Mouse (Mus musculus) intestine, embryonic 14.5 days (tissue): ENCODE results near the gene Spag7. TPM values are rescaled to one million over a fixed set of nuclear protein-coding genes. Genes with fewer than 3 reads are reported as not detected.
A peak's percentile ranks its signal among the peaks of the same experiment; 100 is the strongest.

ENCODE experiments used
- ATAC-seq: fragments of 200-750 bp; cut with Nextera tagmentation; replicated peaks from 2 replicates; pipeline ENCODE4 v1.8.0; 2017; ENCODE audit warnings: low read depth, moderate number of reproducible peaks, moderate TSS enrichment, moderate library complexity; ENCODE audit not compliant: low FRiP score, low TSS enrichment
- DNase-seq: peaks from one replicate; pipeline ENCODE4 v3.0.0-alpha.2; 2018; ENCODE audit warnings: low spot score
- H3K27ac ChIP-seq: fragments of 300-500 bp; sonication (generic); 2 replicates; pipeline ENCODE4 v1.5.1; 2014; ENCODE audit warnings: low read depth, mild to moderate bottlenecking, control low read depth
- H3K27me3 ChIP-seq: fragments of 300-500 bp; sonication (generic); replicated peaks from 2 replicates; pipeline ENCODE4 v1.6.1; 2014; ENCODE audit warnings: low read length, control low read depth; ENCODE audit not compliant: control insufficient read depth, insufficient read depth
- H3K36me3 ChIP-seq: fragments of 300-500 bp; sonication (generic); 2 replicates; pipeline ENCODE4 v1.6.1; 2014; ENCODE audit warnings: low read length, control low read depth; ENCODE audit not compliant: control insufficient read depth, insufficient read depth
- H3K4me1 ChIP-seq: fragments of 300-500 bp; sonication (generic); replicated peaks from 2 replicates; pipeline ENCODE4 v1.6.1; 2014; ENCODE audit warnings: low read length, control low read depth, mixed read lengths; ENCODE audit not compliant: control insufficient read depth, insufficient read depth
- H3K4me2 ChIP-seq: fragments of 300-500 bp; sonication (generic); 2 replicates; pipeline ENCODE4 v1.6.1; 2014; ENCODE audit warnings: low read length
- H3K4me3 ChIP-seq: fragments of 300-500 bp; sonication (generic); 2 replicates; pipeline ENCODE4 v1.5.1; 2014; ENCODE audit warnings: low read depth, low read length, control low read depth, mixed read lengths
- H3K9ac ChIP-seq: fragments of 300-500 bp; sonication (generic); 2 replicates; pipeline ENCODE4 v1.6.1; 2014; ENCODE audit warnings: mild to moderate bottlenecking, low read length
- H3K9me3 ChIP-seq: fragments of 300-500 bp; sonication (generic); 2 replicates; pipeline ENCODE4 v1.6.1; 2016; ENCODE audit warnings: low read length, control low read depth; ENCODE audit not compliant: control insufficient read depth
- WGBS: fragments of 180-500 bp; shearing (Covaris S2); extraction: QIAGEN DNeasy Blood & Tissue Kit; methylation state at CpG from one replicate; pipeline ENCODE4 v1.1.7; 2014; 5-methylcytosine and 5-hydroxymethylcytosine counted together
- polyA plus RNA-seq: library from polyadenylated mRNA; unstranded; fragments of >200 nt; fragmentation: Nextera tagmentation; extraction: Ambion mirVana; gene quantifications from 2 replicates; pipeline ENCODE4 v1.2.1, GENCODE M21; 2014

The Spag7 gene
- polyA plus RNA-seq, 1 experiment from 2014 or later: 140 TPM

DNA sequence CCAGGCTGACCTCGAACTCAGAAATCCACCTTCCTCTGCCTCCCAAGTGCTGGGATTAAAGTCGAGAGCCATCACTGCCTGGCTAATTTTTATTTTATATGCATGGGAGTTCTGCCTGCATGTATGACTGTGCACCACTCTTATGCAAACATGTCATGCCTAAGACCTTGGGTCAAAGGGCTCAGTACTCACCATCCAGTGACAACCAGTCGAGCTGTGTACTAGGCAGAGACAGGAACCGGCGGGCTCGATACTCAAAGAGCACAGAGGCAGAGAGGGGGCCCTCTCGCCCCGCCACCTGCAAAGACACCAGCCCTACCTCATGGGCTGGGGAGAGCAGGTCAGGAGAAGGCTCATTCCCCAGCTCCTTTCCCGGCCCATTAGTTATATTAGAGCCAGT is 8.9 kb upstream of the Spag7 start:
- WGBS: 74% methylated on average over 9 of the region's 9 CpGs
- Histone ChIP-seq H3K4me2 (no peak overlapping the region), H3K36me3 (peaks cover 60% of the 10 kb centered on the region), H3K4me1 (no peaks in the 10 kb centered on the region; the same call in 1 of the 2 replicates), H3K4me3 (no peak overlapping the region), H3K9ac (no peak overlapping the region), H3K27ac (no peak overlapping the region), H3K9me3 (no peaks in the 10 kb centered on the region), H3K27me3 (no peaks in the 10 kb centered on the region)
- ATAC-seq (no peak), DNase-seq (no peak)

DNA sequence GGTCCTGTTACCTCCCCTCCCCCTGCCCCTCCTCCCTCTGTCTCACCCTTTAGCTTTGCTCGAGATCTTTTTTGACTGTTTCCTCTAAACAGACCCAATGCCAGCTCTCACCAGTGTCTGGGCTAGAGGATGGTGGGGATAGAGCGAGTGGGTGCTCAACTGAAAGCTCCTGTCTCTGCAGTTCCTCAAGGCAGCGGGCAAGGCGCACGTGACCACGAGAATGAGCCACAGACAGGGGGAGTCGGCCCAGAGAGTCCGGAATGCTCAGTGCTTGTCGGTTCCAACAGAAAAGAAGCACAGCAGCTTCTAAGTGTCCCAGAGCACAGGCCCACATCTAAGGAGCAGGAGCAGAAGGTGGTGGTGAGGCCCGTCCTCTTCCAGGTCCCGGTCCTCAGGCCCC is 5.3 kb upstream of the Spag7 start:
- no peak overlapping the region for H3K4me3 ChIP-seq
- H3K4me1 ChIP-seq: peaks cover 7% of the 10 kb centered on the region
- no peak for ATAC-seq
- no peak overlapping the region for H3K27ac ChIP-seq
- H3K9me3 ChIP-seq: no peaks in the 10 kb centered on the region
- no peak overlapping the region for H3K9ac ChIP-seq
- H3K36me3 ChIP-seq: peaks cover 47% of the 10 kb centered on the region
- H3K27me3 ChIP-seq: no peaks in the 10 kb centered on the region
- no peak overlapping the region for H3K4me2 ChIP-seq
- WGBS: 65% methylated on average over 11 of the region's 11 CpGs
- DNase-seq: no peak

DNA sequence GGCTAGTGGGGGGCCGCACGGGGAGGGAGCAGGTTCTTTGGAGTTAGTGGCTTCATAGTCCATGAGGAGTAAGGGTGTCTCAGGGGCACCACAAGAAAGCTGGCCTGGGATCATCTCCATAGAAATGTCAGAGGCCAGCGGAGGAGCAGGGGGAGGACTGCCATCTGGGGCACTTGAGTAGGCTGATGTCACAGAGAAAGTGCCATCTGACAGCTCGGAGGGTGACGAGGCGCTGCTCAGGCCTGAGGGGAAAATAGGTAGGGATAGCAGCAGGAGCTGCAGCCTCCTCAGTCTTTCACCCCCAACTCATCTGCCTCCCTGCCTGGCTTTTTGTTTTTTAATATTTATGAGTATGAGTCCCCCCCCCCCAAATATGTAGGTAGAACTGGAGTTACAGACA is 4.8 kb upstream of the Spag7 start:
- Histone ChIP-seq H3K4me3 (no peak overlapping the region), H3K27ac (no peak overlapping the region), H3K9me3 (no peaks in the 10 kb centered on the region), H3K9ac (no peak overlapping the region), H3K4me2 (no peak overlapping the region), H3K27me3 (no peaks in the 10 kb centered on the region), H3K36me3 (peaks cover 42% of the 10 kb centered on the region), H3K4me1 (peaks cover 7% of the 10 kb centered on the region)
- ATAC-seq: no peak
- DNase-seq: no peak
- 84% methylated on average over 6 of the region's 6 CpGs for WGBS

DNA sequence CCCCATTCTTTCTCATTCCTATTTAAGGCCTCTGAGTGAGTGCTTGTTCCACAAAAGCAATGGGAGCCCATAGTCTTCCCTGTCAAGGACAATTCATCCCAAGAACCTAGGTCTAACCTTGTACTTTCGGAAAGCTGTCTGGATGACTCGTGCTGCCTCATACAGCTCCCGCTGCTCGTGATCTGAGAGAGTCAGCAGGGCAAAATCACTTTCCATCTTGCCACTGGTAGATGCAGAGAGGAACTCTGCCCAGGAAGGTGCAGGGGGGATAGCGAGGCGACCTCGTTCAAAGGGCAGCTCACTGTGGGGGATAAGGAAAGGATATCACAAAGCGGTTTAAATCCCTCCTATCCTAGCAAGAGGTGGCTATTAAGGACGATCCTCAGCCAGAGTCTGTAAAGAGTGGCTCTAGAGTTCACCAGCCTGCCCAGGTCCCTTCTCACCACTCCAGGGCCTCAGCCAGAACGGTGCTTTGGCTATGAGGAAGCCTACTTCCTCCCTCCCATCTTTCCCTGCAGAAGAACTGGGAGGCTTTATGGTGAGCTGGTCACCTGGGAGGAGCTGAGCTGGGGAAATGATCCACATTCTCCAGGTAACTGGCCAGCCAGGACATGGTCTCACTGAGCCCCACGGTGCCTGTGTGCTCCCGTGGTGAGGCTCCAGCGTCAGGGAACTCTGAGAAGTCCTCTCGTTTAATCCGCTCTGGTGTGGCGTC is 2.3 kb upstream of the Spag7 start:
- DNase-seq (no peak), ATAC-seq (no peak)
- no peaks in the 10 kb centered on the region for H3K27me3 ChIP-seq
- no peak overlapping the region for H3K9ac ChIP-seq
- no peak overlapping the region for H3K27ac ChIP-seq
- H3K36me3 ChIP-seq: peaks cover 42% of the 10 kb centered on the region
- H3K4me3 ChIP-seq: no peak overlapping the region
- WGBS: 88% methylated on average over 16 of the region's 16 CpGs
- H3K4me1 ChIP-seq: peaks cover 21% of the 10 kb centered on the region
- no peaks in the 10 kb centered on the region for H3K9me3 ChIP-seq
- H3K4me2 ChIP-seq: peak overlapping the region; percentile 66; the same call in 1 of the 2 replicates

DNA sequence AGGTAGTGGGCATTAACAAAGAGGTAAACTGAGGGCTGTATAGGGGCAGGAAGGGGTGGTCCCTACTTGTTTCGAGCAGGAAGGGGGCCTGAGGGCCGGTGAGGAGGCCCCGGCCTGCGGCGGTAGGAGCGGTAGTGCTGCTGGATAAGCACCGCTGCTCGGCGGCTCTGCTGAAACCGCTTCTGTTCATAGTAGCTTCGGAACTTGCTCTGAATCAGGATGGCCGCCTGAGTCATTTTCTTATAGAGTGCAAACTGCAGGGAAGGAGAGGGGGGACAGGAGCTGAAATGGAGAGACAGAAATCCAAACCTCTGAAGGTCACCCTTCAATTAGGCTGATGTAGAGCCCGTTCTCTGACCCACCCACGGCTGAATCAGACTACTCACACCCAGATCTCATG is 1.3 kb upstream of the Spag7 start:
- ATAC-seq: no peak
- peaks cover 21% of the 10 kb centered on the region for H3K4me1 ChIP-seq
- H3K4me3 ChIP-seq: peak overlapping the region; percentile 70
- peaks cover 39% of the 10 kb centered on the region for H3K36me3 ChIP-seq
- peak overlapping the region; percentile 72 for H3K9ac ChIP-seq
- 49% methylated on average over 14 of the region's 14 CpGs for WGBS
- H3K4me2 ChIP-seq: peak overlapping the region; percentile 66
- H3K27me3 ChIP-seq: no peaks in the 10 kb centered on the region
- peak overlapping the region; percentile 96 for H3K27ac ChIP-seq
- no peak for DNase-seq
- H3K9me3 ChIP-seq: no peaks in the 10 kb centered on the region

DNA sequence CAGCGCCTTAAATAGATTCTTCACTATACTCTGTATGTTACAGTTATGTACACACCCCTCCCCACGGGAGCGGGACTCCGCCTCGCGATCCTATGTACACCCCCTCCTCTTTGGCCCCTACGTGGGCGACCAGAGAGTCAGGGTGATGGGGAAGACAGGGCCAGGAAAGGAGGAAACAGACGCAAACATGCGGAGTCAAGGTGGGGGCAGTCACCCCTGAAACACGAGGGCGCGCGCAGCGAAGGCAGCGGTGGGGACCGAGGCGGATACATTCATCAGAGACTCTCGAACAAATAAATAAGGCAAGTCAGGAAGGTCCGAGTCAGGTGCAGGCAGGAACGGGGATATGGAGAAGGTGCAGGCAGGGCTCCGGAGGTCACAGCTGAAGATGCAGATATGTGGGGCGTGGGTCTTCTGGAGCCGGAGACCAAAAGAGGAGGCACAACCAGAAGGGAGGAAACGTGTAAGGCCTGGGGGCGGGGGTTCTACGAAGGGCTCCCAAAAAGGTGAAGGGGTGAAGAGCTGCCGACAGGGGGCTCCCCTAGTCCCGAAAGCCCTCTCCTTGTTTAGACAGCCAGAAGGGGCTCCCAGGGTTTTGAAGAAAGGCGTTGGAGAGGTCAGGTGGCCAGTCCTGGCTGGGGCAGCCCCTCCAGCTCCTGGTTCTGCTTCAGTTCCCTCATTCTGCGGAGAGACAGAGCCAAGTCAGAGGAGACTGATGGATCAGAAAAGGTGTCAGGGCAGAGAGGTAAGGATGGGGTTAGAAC is 548 bp upstream of the Spag7 start:
- Histone ChIP-seq H3K27me3 (no peaks in the 10 kb centered on the region), H3K27ac (peak overlapping the region; percentile 96), H3K4me3 (peak overlapping the region; percentile 70), H3K4me1 (peaks cover 21% of the 10 kb centered on the region), H3K4me2 (peak overlapping the region; percentile 66), H3K36me3 (peaks cover 39% of the 10 kb centered on the region), H3K9me3 (no peaks in the 10 kb centered on the region), H3K9ac (peak overlapping the region; percentile 72)
- peak; percentile 18 for ATAC-seq
- DNase-seq: peak; percentile 88
- WGBS: under 1% methylated on average over 31 of the region's 31 CpGs

DNA sequence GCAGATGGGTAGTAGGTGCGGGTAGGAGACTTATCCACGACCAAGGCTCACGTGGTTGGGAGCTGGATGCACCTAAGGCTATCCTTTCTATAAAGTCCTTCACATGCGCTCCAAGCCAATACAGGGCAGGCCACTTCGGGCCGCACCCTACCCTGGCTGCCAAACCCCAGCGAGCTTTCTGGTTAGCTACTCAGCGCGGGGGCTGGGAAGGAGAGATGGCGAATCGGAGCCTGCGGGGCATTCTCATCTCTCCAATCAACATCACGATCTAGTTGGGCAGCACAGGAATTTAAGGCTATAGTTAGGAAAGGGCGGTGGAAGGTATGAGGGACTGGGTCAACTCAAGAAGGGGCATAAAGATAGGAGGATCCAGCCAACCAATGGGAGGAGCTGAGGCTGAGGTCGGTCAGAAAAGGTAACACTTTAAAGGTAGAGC is 863 bp downstream of the Spag7 start:
- peak overlapping the region; percentile 96 for H3K27ac ChIP-seq
- under 1% methylated on average over 15 of the region's 15 CpGs for WGBS
- DNase-seq: peak; percentile 85

DNA sequence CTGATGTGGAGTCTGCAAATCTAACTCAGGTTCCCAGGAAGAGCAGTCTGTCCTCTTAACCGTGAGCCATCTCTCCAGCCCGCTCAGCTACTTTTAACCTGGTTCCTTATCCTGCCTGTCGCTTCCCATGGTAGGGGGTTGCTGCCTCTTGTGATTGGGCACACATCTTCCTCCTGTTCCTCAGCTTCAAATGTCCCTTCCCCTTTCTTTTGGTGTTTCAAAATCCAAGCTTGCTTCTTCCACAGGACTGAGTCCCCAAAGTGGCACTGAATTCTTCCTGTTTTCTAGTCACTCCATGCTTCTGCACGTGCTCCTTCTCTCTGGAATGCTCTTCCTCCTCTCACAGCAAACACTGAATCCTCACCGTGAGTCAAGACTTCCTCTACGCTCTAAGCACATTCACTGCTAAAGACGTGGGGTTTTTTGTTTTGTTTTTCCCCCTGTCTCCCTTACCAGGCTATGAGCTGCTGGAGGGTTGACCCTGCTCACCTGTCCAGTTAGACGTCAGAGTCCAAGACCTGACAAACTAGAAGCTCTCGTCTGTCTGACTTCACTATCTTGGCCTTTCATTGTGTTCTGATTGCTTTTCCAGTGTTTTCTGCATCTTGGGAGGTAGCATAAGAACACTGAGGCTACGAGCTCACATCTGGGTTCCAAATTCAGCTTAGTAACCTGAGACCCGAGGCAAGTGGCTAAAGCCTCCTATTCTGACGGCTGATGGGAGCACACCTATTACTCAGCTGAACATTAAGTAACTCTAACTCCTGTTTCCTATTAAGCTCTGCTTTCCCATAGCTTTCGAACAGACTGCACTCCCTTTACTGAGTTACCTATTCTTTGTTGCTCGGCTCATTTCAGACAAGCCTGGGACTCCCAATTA is 1.7 kb downstream of the Spag7 start:
- no peaks in the 10 kb centered on the region for H3K27me3 ChIP-seq
- peaks cover 50% of the 10 kb centered on the region for H3K36me3 ChIP-seq
- peaks cover 21% of the 10 kb centered on the region for H3K4me1 ChIP-seq
- H3K27ac ChIP-seq: peak overlapping the region; percentile 96
- DNase-seq (no peak), ATAC-seq (no peak)
- H3K9ac ChIP-seq: peak overlapping the region; percentile 59
- peak overlapping the region; percentile 88 for H3K4me2 ChIP-seq
- 69% methylated on average over 14 of the region's 14 CpGs for WGBS
- no peaks in the 10 kb centered on the region for H3K9me3 ChIP-seq
- H3K4me3 ChIP-seq: peak overlapping the region; percentile 70

More for the DNA sequence above, 863 bp downstream of the Spag7 start:
- peaks cover 21% of the 10 kb centered on the region for H3K4me1 ChIP-seq
- H3K36me3 ChIP-seq: peaks cover 47% of the 10 kb centered on the region
- H3K4me3 ChIP-seq: peak overlapping the region; percentile 70
- peak; percentile 60 for ATAC-seq
- H3K9me3 ChIP-seq: no peaks in the 10 kb centered on the region
- H3K9ac ChIP-seq: peak overlapping the region; percentile 59
- H3K27me3 ChIP-seq: no peaks in the 10 kb centered on the region
- peak overlapping the region; percentile 88 for H3K4me2 ChIP-seq
